In the genomic region with DNA sequence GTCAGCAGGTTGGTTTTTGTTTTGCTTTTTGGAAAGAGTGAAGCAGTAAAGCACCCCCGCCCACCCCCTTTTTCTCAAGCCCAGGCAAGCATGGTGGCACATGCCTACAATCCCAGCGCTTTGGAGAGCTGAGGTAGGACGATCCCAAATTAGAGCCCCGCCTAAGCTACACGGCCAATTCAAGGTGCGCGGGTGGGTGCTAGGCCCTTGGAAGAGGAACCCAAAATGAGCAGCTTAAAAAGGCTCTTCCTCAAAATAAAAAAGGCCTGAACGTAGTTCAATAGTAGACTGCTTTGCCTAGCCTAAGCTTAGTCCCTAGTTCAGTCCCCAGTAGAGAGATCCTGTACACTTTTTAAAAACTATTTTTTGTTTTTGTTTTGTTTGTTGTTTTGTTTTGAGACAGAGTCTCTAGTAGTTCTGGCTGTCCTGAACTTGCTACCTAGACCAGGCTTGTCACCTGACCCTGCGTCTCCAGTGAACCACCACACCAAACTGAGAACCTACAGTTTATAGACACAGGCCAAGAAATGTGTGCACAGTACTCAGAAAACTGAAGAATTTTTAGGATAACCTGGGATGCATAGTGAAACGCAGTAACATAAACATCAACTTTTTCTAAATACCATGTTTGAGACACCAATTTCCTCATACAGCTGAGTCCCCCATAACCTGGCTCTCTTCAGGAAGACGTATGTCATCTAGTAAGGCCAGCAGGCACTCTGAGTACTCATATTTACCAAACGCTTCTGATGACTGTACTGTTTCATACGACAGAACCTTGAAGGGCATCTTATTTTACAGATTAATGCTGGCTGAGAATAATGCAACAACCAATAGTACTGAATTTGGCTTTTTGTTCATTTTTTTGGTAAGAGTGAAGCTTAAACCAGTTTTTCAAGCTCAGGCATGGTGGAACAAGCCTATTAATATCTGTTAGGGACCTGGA, we compare ENCODE assay signal across 7 mouse cellular contexts. TPM values are rescaled to one million over a fixed set of nuclear protein-coding genes. Genes with fewer than 3 reads are reported as not detected.
DNase-seq lines count a peak whose midpoint lies in the region; ATAC-seq and TF ChIP-seq lines count a peak whose summit lies in the region.

No protein-coding gene starts in this region.

- peak overlapping the region; percentile 78 for H3K4me3 ChIP-seq in lung, embryonic 16.5 days (ENCODE audit: low read length)
- H3K4me3 ChIP-seq in embryonic facial prominence, embryonic 14.5 days (ENCODE audit: low read depth, low read length), result peak overlapping the region; percentile 64
- peak overlapping the region; percentile 78 for H3K4me3 ChIP-seq in intestine, postnatal 0 days (ENCODE audit: low read depth, low read length)
- peak overlapping the region; percentile 16; the same call in 1 of the 2 replicates for H3K4me3 ChIP-seq in small intestine, adult 2 months (ENCODE audit: low read depth, low read length)

- no peaks in the 10 kb centered on the region for H3K27me3 ChIP-seq in lung, embryonic 16.5 days (ENCODE audit: control insufficient read depth, insufficient read depth, low read depth, low read length)
- no peaks in the 10 kb centered on the region for H3K27me3 ChIP-seq in embryonic facial prominence, embryonic 14.5 days (replicated peaks; ENCODE audit: control insufficient read depth, insufficient read depth, low read length)
- no peaks in the 10 kb centered on the region for H3K27me3 ChIP-seq in intestine, postnatal 0 days (replicated peaks; ENCODE audit: control insufficient read depth, insufficient read depth, low read length)
- no peaks in the 10 kb centered on the region for H3K27me3 ChIP-seq in small intestine, adult 2 months (ENCODE audit: control insufficient read depth, insufficient read depth, low read length)

- H3K9me3 ChIP-seq in lung, embryonic 16.5 days (ENCODE audit: control insufficient read depth, low read length), result no peaks in the 10 kb centered on the region
- no peaks in the 10 kb centered on the region for H3K9me3 ChIP-seq in embryonic facial prominence, embryonic 14.5 days (ENCODE audit: control insufficient read depth, low read length)
- H3K9me3 ChIP-seq in intestine, postnatal 0 days (ENCODE audit: control insufficient read depth), result no peaks in the 10 kb centered on the region

- H3K4me1 ChIP-seq in lung, embryonic 16.5 days (replicated peaks; ENCODE audit: control insufficient read depth, insufficient read depth, low read length), result peaks cover 37% of the 10 kb centered on the region
- H3K4me1 ChIP-seq in embryonic facial prominence, embryonic 14.5 days (ENCODE audit: control insufficient read depth, insufficient read depth, low read length), result peaks cover 35% of the 10 kb centered on the region
- no peaks in the 10 kb centered on the region; the same call in 1 of the 2 replicates for H3K4me1 ChIP-seq in intestine, postnatal 0 days (replicated peaks; ENCODE audit: control insufficient read depth, insufficient read depth, low read length)
- 0 out of 2 replicates have a peak, but pooled peaks cover 2% of the 10 kb centered on the region for H3K4me1 ChIP-seq in small intestine, adult 2 months (ENCODE audit: control insufficient read depth, insufficient read depth, insufficient read length, low read length)

- TF ChIP-seq POLR2A in small intestine, adult 2 months (IDR thresholded peaks at IDR 0.05; ENCODE audit: low read depth, low read length), result no peak

- TF ChIP-seq CTCF in intestine, postnatal 0 days (IDR thresholded peaks at IDR 0.05; ENCODE audit: low read depth), result no peak
- TF ChIP-seq CTCF in small intestine, adult 2 months (IDR thresholded peaks at IDR 0.05; ENCODE audit: extremely low read depth, insufficient read length, insufficient replicate concordance, low read depth, low read length), result no peak

- H3K36me3 ChIP-seq in lung, embryonic 16.5 days (ENCODE audit: control insufficient read depth, insufficient read depth, low read length), result no peaks in the 10 kb centered on the region
- no peaks in the 10 kb centered on the region for H3K36me3 ChIP-seq in embryonic facial prominence, embryonic 14.5 days (ENCODE audit: control insufficient read depth, insufficient read depth, low read length)
- H3K36me3 ChIP-seq in intestine, postnatal 0 days (ENCODE audit: control insufficient read depth, insufficient read depth), result no peaks in the 10 kb centered on the region
- H3K36me3 ChIP-seq in small intestine, adult 2 months (ENCODE audit: control insufficient read depth, insufficient read depth, low read length), result no peaks in the 10 kb centered on the region

- no peak for ATAC-seq in lung, embryonic 16.5 days (ENCODE audit: low read depth)
- ATAC-seq in embryonic facial prominence, embryonic 14.5 days (ENCODE audit: low read depth), result no peak
- ATAC-seq in intestine, postnatal 0 days, result no peak

- H3K4me2 ChIP-seq in lung, embryonic 16.5 days (ENCODE audit: low read depth, low read length), result peak overlapping the region; percentile 78
- peak overlapping the region; percentile 60 for H3K4me2 ChIP-seq in embryonic facial prominence, embryonic 14.5 days (ENCODE audit: low read depth, low read length)
- H3K4me2 ChIP-seq in intestine, postnatal 0 days (replicated peaks; ENCODE audit: low read depth), result peak overlapping the region; percentile 78

- WGBS in lung, embryonic 16.5 days, result 59% methylated on average over 13 of the region's 13 CpGs
- WGBS in embryonic facial prominence, embryonic 14.5 days, result 68% methylated on average over 13 of the region's 13 CpGs
- whole genome bisulfite sequencing in intestine, postnatal 0 days, result 75% methylated on average over 13 of the region's 13 CpGs
- WGBS in small intestine, adult 2 months, result 86% methylated on average over 13 of the region's 13 CpGs

- peak overlapping the region; percentile 98; the same call in 1 of the 2 replicates for H3K27ac ChIP-seq in lung, embryonic 16.5 days (ENCODE audit: low read length)
- peak overlapping the region; percentile 99 for H3K27ac ChIP-seq in embryonic facial prominence, embryonic 14.5 days (replicated peaks; ENCODE audit: low read depth, low read length)
- H3K27ac ChIP-seq in intestine, postnatal 0 days (ENCODE audit: low read depth, low read length), result no peak overlapping the region
- no peak overlapping the region; the same call in 1 of the 2 replicates for H3K27ac ChIP-seq in small intestine, adult 2 months (ENCODE audit: insufficient read depth, low read depth, low read length)

- H3K9ac ChIP-seq in lung, embryonic 16.5 days (ENCODE audit: low read length), result peak overlapping the region; percentile 91
- peak overlapping the region; percentile 91 for H3K9ac ChIP-seq in embryonic facial prominence, embryonic 14.5 days (ENCODE audit: low read depth, low read length)
- H3K9ac ChIP-seq in intestine, postnatal 0 days (ENCODE audit: low read depth, low read length), result no peak overlapping the region

- DNase-seq in lung, postnatal 25 days (ENCODE audit: low spot score), result no peak
- no peak for DNase-seq in embryonic facial prominence, embryonic 14.5 days (ENCODE audit: low spot score)
- DNase-seq in retina, embryonic 14.5 days (ENCODE audit: low spot score), result no peak
- no peak for DNase-seq in adrenal gland, postnatal 10 days

RNA-seq across cellular contexts. Expression of a gene that starts 54.1 kb away (rescaled TPM):
- polyA plus RNA-seq in lung, embryonic 16.5 days (2015; fragmentation: Nextera tagmentation; extraction: Ambion mirVana), result 0.51 and 1.2 TPM in 2 replicates
- polyA plus RNA-seq in embryonic facial prominence, embryonic 14.5 days (2014; fragmentation: Nextera tagmentation; extraction: Ambion mirVana), result 17.6 and 17.9 TPM in 2 replicates
- polyA plus RNA-seq in intestine, postnatal 0 days (2015; fragmentation: Nextera tagmentation; extraction: Ambion mirVana), result 4.1 and 4.7 TPM in 2 replicates
- polyA plus RNA-seq in small intestine, adult 2 months (2012; rRNA removed), result 0.39 and 0.53 TPM in 2 replicates
- 10 to 100 TPM in 1 of 2 experiments, 1 to 10 TPM in 1; 7.6 to 12.2 TPM for total RNA-seq in adrenal gland, postnatal 10 days (2021)

RNA-seq across cellular contexts. Expression of a gene that starts 54.6 kb away (rescaled TPM):
- polyA plus RNA-seq in lung, embryonic 16.5 days (2015; fragmentation: Nextera tagmentation; extraction: Ambion mirVana), result 87.7 and 92.2 TPM in 2 replicates
- 65.6 and 66.3 TPM in 2 replicates for polyA plus RNA-seq in embryonic facial prominence, embryonic 14.5 days (2014; fragmentation: Nextera tagmentation; extraction: Ambion mirVana)
- 22.0 and 23.0 TPM in 2 replicates for polyA plus RNA-seq in intestine, postnatal 0 days (2015; fragmentation: Nextera tagmentation; extraction: Ambion mirVana)
- 4.4 and 6.1 TPM in 2 replicates for polyA plus RNA-seq in small intestine, adult 2 months (2012; rRNA removed)
- total RNA-seq in adrenal gland, postnatal 10 days (2021), result 10 to 100 TPM; 73.1 to 77.3 TPM

Comparison
In these comparisons a context has a peak if more than half of its experiments do, and no peak if none do; other contexts are left out.
1. H3K27ac ChIP-seq: peak in lung, embryonic 16.5 days (single experiment) and embryonic facial prominence, embryonic 14.5 days (single experiment); none in intestine, postnatal 0 days (single experiment) and small intestine, adult 2 months (single experiment).
2. H3K4me3 ChIP-seq: peak in every context shown above with its lines; median percentile 78 in lung, embryonic 16.5 days; 78 in intestine, postnatal 0 days; 64 in embryonic facial prominence, embryonic 14.5 days; 16 in small intestine, adult 2 months.
3. Peak in every context shown above with its lines, with median percentiles within 50 percentile points of each other: H3K4me2 ChIP-seq.